Mouse (Mus musculus): ENCODE results near the gene L3mbtl1.

- TF ChIP-seq CTCF (IDR thresholded peaks at IDR 0.05; ENCODE audit: low read depth, low read length) (no peak), POLR2A (IDR thresholded peaks at IDR 0.05; ENCODE audit: extremely low read depth, insufficient read depth, low read length) (no peak)
Measured at GRCm38 (mm10) chr2:162922834-162923233, 20.4 kb upstream of the L3mbtl1 start.
